Mouse (Mus musculus) C3H10T1/2 (cell line): ENCODE data around the gene Fbxl16. TPM values are rescaled to one million over a fixed set of nuclear protein-coding genes. Genes with fewer than 3 reads are reported as not detected.

Experiments used
- polyA plus RNA-seq, 2 experiments: library from polyadenylated mRNA; unstranded; fragments of >200 nt; fragmentation: generic; extraction: Trizol; gene quantifications; one replicate each; pipeline ENCODE4 v1.2.1; 2012; ENCODE audit warnings: missing spikeins in 2 of 2

Gene Fbxl16
- polyA plus RNA-seq, 2 experiments: 0.05 to 0.27 TPM

Other genes starting within 250 kb of the Fbxl16 start
- not detected for gene Sox8, start 238.4 kb upstream of the Fbxl16 start, polyA plus RNA-seq
- gene Lmf1, start 230.0 kb upstream of the Fbxl16 start, polyA plus RNA-seq: 10 to 100 TPM; 19.6 to 27.4 TPM
- gene Gng13, start 91.9 kb upstream of the Fbxl16 start, polyA plus RNA-seq: under 1 TPM; 0.68 to 0.90 TPM
- gene Chtf18, start 81.7 kb upstream of the Fbxl16 start, polyA plus RNA-seq: 10 to 100 TPM; 13.0 to 64.2 TPM
- gene Rpusd1, start 81.4 kb upstream of the Fbxl16 start, polyA plus RNA-seq: 10 to 100 TPM; 29.8 to 35.4 TPM
- under 1 TPM; 0.01 to 0.05 TPM for gene Mslnl, start 73.0 kb upstream of the Fbxl16 start, polyA plus RNA-seq
- gene Msln, start 54.7 kb upstream of the Fbxl16 start, polyA plus RNA-seq: 10 to 100 TPM in 1 of 2 experiments, 1 to 10 TPM in 1; 5.9 to 17.1 TPM
- gene Narfl, start 35.3 kb upstream of the Fbxl16 start, polyA plus RNA-seq: 10 to 100 TPM; 19.4 to 24.0 TPM
- 10 to 100 TPM; 33.9 to 66.4 TPM for gene Haghl, start 23.4 kb upstream of the Fbxl16 start, polyA plus RNA-seq
- gene Ccdc78, start 22.5 kb upstream of the Fbxl16 start, polyA plus RNA-seq: under 1 TPM; 0.11 to 0.14 TPM
- gene Fam173a, start 16.2 kb upstream of the Fbxl16 start, polyA plus RNA-seq: 10 to 100 TPM; 89.1 to 99.0 TPM
- 1 to 10 TPM in 1 of 2 experiments, not detected in 1; 1.4 TPM for gene AC134908.4, start 13.4 kb upstream of the Fbxl16 start, polyA plus RNA-seq
- gene Metrn, start 11.9 kb upstream of the Fbxl16 start, polyA plus RNA-seq: 100 to 1,000 TPM in 1 of 2 experiments, 10 to 100 TPM in 1; 88.0 to 177 TPM
- 10 to 100 TPM in 1 of 2 experiments, 1 to 10 TPM in 1; 10.0 to 27.6 TPM for gene Wdr24, start 14.5 kb downstream of the Fbxl16 start, polyA plus RNA-seq
- gene Jmjd8, start 19.8 kb downstream of the Fbxl16 start, polyA plus RNA-seq: 10 to 100 TPM; 14.3 to 39.3 TPM
- 100 to 1,000 TPM; 242 to 426 TPM for gene Stub1, start 24.3 kb downstream of the Fbxl16 start, polyA plus RNA-seq
- 1 to 10 TPM in 1 of 2 experiments, under 1 TPM in 1; 0.07 to 1.4 TPM for gene Rhbdl1, start 28.2 kb downstream of the Fbxl16 start, polyA plus RNA-seq
- 1 to 10 TPM in 1 of 2 experiments, under 1 TPM in 1; 0.06 to 1.5 TPM for gene Gm20683, start 32.7 kb downstream of the Fbxl16 start, polyA plus RNA-seq
- gene Rhot2, start 35.8 kb downstream of the Fbxl16 start, polyA plus RNA-seq: 10 to 100 TPM; 17.7 to 29.4 TPM
- gene Wdr90, start 52.4 kb downstream of the Fbxl16 start, polyA plus RNA-seq: 10 to 100 TPM; 15.7 to 20.9 TPM
- gene Mcrip2, start 59.7 kb downstream of the Fbxl16 start, polyA plus RNA-seq: 10 to 100 TPM; 19.6 to 60.3 TPM
- 10 to 100 TPM; 39.4 to 53.9 TPM for gene Mettl26, start 66.0 kb downstream of the Fbxl16 start, polyA plus RNA-seq
- 1 to 10 TPM in 1 of 2 experiments, under 1 TPM in 1; 0.22 to 1.1 TPM for gene Wfikkn1, start 71.8 kb downstream of the Fbxl16 start, polyA plus RNA-seq
- gene Rab40c, start 110.6 kb downstream of the Fbxl16 start, polyA plus RNA-seq: 10 to 100 TPM; 14.7 to 31.1 TPM
- 10 to 100 TPM; 24.9 to 42.4 TPM for gene Pigq, start 135.9 kb downstream of the Fbxl16 start, polyA plus RNA-seq
- gene Nhlrc4, start 135.9 kb downstream of the Fbxl16 start, polyA plus RNA-seq: under 1 TPM; 0.02 to 0.78 TPM
- under 1 TPM; 0.02 to 0.04 TPM for gene A930017K11Rik, start 143.5 kb downstream of the Fbxl16 start, polyA plus RNA-seq
- gene Capn15, start 176.7 kb downstream of the Fbxl16 start, polyA plus RNA-seq: 10 to 100 TPM in 1 of 2 experiments, 1 to 10 TPM in 1; 4.7 to 13.1 TPM